Mouse (Mus musculus): ENCODE measurements around the gene Nucb1.

The Nucb1 gene

GRCm38 (mm10) chr7:45509912-45510787 is at the start of gene Nucb1:
TSS of gene Nucb1 (minus strand) at chr7:45510406.
- peak; percentile 97 for DNase-seq (ENCODE audit: low read depth, low spot score)

DNA sequence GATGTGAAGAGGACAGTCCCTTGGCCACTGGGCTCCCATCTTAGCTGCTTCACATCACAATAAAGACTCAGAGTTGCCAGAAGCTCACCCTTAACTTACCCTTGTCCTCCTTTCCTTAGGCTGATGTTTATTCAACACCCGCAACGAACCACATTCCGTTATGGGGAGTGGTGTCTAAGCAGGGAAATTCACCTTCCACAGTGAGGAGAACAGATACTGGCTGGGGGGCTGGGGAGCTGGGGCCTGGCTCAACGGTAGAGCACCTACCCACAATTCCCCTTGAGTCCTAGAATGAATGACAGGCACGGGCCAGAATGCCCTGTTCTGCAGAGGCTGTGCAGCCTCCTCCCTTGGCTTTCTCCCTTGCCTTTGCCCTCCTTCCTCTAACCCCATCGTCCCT is 48.7 kb upstream of the Nucb1 start:
- no peak for DNase-seq (ENCODE audit: low read depth, low spot score)

GRCm38 (mm10) chr7:45555787-45556186 is 45.6 kb upstream of the Nucb1 start:
- DNase-seq (ENCODE audit: low read depth, low spot score) = peak; percentile 74

DNA sequence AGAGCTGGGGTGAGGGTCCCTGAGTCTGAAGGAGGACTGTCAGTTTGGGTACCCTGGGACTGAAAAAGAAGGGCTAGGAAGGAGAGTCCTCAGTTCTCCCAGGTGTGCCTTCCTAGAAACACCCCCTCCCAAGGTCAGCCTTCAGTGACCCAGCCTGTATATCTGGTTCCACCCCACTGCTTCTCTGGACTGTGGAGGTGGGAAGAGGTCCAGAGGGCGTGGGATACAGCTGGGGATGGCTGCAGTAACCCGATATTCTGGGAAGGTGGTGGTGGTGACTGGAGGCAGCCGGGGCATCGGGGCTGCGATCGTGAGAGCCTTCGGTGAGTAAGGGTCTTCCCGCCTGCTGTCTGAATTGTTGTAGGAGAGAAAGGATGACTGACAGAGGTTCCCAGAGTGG is 44.5 kb upstream of the Nucb1 start, which contains the start of gene Hsd17b14:
TSS of gene Hsd17b14 (plus strand) at position 150 of the 400 bp plus-strand sequence.
- DNase-seq (ENCODE audit: low read depth, low spot score) = no peak

DNA sequence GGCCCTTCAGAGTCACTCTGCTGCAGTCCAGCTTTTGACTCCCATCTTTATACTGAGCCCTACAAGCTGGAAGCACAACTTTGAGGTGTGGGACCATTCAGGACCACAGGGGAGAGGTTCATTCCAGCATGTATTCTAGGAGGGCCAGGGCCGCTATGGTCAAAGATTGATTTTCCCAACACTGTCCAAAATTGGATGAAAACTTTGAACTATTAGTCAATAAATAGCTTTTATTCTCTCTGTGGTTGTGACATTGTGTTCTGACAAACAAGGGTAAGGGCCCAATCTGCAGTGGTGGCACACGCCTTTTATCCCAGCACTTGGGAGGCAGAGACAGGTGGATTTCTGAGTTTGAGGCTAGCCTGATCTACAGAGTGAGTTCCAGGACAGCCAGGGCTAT is 43.8 kb upstream of the Nucb1 start:
- DNase-seq (ENCODE audit: low read depth, low spot score) = no peak

- DNase-seq (ENCODE audit: low read depth, low spot score) = no peak
Measured at GRCm38 (mm10) chr7:45553519-45553918, 43.3 kb upstream of the Nucb1 start.

DNA sequence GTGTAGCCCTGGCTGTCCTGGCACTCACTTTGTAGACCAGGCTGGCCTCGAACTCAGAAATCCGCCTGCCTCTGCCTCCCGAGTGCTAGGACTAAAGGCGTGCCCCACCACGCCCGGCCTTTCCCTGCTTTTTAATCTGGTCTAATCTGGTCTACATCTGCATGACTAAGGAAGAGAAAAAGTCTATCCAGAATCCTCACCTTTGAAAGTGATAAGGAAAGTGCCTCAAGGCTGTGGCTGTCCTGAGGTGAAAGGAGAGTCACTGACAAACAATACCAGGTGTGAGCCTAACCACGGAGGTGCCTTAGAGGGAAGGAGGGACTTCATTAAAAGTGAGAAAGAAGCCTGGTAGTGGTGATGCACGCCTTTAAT is 41.3 kb upstream of the Nucb1 start:
- DNase-seq (ENCODE audit: low read depth, low spot score) = no peak

DNA sequence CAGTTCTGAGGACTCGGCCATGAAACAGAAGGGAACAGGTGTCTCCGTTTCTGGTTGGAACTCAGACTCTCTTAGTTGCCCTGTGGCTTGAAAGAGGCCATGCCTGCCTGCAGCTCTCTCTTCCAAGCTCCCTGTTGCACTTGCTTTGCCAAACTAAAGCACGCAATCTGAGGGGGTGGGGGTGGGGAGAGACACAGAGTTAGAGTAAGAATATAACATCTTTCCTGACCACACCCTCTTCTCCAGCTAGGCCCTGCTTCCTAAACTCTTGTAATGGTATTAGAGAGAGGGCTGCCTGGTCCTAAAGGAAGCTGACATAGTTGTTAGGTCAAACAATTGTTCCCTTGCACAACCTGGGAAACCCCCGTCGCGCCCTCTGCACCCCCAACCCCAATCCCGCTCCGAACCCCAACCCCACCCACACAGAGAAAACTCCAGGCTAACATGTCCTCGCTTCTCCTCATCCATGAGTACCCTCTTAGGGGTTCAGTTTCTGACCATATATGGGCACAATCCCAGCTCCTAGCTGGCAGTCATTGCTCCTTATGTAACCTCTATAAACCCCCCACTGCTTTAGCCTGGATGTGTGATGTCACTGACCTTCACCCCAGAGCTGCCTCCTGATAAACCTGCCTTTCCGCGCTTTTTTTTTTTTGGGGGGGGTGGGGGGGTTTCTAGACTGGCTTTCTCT is 40.8 kb upstream of the Nucb1 start:
- no peak for DNase-seq (ENCODE audit: low read depth, low spot score)

DNA sequence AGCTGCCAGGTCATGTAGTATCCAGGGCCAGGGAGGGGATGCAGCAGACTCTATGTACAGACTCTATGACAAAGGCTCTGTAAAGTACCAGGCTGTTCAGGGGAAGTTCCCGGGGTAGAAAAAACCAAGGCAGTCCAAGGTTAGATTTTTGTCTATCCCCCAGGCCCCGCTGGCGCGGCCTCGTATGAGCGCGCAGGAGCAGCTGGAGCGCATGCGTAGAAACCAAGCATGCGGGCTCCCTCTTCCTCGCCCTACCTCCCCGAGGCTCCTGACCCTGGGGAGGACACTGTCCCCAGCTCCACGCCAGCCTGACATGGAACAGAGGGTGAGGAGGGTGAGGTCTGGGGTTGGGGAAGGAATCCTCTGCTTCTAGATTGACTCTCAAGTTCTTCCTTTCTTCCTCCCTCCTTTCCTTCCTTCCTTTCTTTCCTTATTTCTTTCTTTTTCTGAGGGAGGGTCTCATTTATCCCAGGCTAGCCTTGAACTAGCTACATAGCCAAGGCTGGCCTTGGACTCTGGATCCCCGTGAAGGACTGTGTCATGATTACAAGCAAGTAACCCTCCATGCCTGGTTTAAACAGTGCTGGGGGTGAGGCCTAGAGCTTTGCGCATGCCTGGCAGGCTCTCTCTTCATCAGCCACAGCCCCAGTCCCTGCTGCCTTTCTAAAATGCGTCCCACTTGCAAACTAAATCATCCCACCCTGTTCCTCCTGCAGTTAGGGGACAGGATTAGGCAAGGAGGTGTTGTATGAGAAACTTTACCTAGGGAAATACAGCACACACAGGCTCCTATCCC is 39.6 kb upstream of the Nucb1 start:
- DNase-seq (ENCODE audit: low read depth, low spot score) = no peak

DNA sequence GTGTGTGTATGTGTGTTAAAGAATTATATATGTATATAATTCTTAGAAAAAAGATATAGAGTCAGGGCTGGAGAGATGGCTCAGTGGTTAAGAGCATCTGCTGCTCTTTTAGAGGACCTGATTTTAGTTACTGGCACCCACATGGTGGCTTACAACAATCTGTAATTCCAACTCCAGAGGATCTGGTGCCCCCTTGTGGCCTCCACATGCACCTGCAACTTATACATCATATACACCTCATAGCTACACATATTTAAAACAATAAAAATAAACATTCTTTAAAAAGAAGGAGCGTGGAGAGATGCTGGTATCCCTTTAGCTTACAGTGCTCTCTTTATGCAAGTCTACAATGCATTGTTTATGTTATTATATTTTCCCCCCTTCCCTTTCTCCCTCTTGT is 34.3 kb upstream of the Nucb1 start:
- no peak for DNase-seq (ENCODE audit: low read depth, low spot score)

GRCm38 (mm10) chr7:45540213-45540612 is 30.0 kb upstream of the Nucb1 start:
- no peak for DNase-seq (ENCODE audit: low read depth, low spot score)

GRCm38 (mm10) chr7:45539095-45539494 is 28.9 kb upstream of the Nucb1 start:
- no peak for DNase-seq (ENCODE audit: low read depth, low spot score)

DNA sequence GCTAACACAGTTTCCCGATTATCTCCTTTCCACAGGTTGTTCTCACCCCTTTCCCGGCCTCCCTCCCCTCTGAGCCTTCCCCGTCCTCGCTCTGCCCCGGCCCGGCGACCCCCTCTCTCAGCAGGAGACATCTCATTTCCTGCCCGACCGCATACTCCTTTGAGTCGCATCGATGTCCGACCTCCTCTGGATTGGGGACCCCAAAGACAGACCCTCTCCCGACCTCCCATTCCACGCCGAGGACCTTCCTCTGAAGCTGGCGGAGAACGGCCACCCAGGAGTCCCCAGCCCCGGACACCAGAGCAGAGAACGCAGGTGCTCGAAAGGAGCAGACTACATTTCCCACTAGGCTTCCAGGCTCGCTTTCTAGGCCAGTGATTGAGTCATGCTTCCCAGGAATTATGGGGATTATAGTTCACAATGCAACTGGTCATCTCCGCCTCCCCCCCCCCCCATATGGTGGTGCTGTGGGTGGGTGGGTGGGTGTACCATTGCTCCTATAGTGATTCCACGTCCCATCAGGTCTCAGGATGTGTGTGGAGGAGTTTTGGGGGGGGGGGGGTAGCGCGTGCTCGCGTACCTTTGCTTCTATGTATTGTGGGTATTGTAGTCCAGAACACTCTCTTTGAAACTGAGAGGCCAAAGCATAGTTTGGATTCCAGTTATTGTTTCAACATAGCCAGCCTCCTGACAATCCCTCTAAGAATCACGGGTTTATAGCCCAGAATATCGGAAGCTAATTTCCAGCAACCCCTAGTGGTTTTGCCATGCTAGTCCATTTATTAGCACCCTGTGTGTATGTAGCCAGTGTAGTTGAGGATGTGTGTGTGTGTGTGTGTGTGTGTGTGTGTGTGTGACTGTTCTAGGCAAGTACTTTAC is 28.2 kb upstream of the Nucb1 start:
- no peak for DNase-seq (ENCODE audit: low read depth, low spot score)

GRCm38 (mm10) chr7:45537602-45538001 is 27.4 kb upstream of the Nucb1 start:
- DNase-seq (ENCODE audit: low read depth, low spot score) = no peak

DNA sequence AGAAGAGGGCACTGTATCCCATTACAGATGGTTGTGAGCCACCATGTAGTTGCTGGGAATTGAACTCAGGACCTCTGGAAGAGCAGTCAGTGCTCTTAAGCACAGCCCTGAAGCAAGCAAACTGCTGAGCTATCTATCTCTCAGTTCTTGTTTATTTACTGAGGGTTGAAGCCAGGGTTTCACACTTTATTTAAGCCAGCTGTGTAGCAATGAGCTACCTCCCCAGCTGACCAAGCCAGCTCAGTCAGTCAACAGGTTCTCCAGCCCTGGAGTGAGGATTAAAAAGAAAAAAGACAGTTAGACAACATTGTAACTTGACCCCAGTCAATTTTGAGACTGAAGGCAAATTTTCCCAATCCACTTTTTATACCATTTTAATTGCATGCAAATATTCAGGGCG is 25.5 kb upstream of the Nucb1 start:
- no peak for DNase-seq (ENCODE audit: low read depth, low spot score)

GRCm38 (mm10) chr7:45530643-45531042 is 20.4 kb upstream of the Nucb1 start:
- no peak for DNase-seq (ENCODE audit: low read depth, low spot score)

DNA sequence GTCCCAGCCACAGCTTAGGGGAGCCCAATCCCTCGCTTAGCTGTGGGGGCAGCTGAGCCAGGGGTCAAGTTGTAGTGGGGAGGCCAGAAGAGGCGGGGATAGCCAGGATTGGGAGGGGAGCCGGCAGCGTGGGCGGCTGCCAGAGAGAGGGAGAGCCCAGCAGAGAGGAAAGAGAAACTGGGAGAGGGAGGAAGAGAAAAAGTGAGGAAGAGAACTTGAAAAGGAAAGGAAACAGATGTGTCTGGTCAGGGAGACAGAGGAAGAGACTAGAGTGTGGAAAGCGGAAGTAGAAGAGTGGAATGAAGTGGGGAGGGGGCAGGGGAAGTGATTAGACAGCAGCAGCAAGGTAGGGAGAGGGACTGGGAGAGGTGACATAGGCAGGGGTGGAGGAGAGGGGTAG is 19.3 kb upstream of the Nucb1 start:
- DNase-seq (ENCODE audit: low read depth, low spot score) = peak; percentile 19

- DNase-seq (ENCODE audit: low read depth, low spot score) = peak; percentile 64
Measured at GRCm38 (mm10) chr7:45527169-45527568, 17.0 kb upstream of the Nucb1 start.

DNA sequence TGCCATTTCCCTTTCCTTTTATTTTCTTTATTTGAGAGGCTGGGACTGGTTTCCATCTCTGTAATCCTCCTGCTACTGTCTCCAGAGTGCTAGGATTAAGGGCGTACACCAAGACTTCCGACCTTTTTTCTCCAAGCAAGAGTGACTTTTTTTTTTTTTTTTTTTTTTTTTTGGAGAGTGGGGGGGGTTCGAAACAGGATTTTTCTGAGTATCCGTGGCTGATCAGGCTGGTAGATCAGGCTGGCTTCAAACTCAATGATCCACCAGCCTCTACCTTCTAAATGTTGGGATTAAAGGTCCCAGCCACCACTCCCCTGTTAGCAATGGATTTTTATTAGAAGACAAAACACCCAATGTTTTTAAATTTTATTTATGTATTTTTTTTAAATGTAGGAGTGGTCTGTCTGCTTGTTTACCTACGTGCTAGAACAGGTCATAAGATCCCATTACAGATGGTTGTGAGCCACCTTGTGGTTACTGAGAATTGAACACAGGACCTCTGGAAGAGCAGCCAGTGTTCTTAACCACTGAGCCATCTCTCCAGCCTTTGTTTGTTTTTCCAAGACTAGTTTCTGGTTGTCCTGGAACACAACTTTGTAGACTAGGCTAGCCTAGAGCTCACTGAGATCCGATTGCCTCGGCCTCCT is 16.4 kb upstream of the Nucb1 start:
- DNase-seq (ENCODE audit: low read depth, low spot score) = peak; percentile 82

DNA sequence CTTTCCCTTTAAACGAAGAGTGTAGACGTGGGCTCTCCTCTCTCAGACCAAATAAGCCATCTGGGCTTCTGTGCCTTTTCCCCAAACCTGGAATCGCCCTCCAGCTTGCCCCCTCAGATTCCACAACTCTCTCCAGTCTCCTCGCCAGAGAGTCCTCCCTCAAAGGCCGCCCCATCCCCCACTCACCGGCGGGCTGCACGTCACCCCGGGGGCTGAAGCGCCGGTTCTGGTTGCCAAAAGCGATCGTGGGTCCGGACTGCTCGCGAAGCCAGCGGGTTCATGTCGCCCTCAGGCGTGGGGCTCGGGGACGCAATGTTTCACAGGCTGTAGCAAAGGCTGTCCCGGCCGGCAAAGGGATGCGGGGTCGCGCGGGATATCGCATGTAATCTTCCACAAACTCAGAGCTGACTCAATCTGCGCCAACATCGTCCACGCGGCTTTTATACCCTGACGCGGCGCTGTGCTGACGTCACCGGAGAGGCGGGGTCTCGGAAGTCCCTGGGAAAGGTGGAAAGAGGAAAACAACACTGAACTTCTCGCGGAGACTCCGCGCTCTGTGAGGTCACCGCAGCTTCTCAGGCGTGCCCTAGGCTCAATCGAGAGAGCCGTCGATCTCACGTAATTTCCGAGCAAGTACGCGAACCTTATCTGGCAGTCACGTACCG is 15.7 kb upstream of the Nucb1 start, which contains the start of the genes Ppp1r15a and Plekha4:
TSS of gene Ppp1r15a (minus strand) at position 460 of the 665 bp plus-strand sequence.
TSS of gene Plekha4 (plus strand) at position 522 of the 665 bp plus-strand sequence.
- DNase-seq (ENCODE audit: low read depth, low spot score) = peak; percentile 99
